Mouse (Mus musculus): ENCODE data around the gene Plbd1.

Plbd1 gene

DNA sequence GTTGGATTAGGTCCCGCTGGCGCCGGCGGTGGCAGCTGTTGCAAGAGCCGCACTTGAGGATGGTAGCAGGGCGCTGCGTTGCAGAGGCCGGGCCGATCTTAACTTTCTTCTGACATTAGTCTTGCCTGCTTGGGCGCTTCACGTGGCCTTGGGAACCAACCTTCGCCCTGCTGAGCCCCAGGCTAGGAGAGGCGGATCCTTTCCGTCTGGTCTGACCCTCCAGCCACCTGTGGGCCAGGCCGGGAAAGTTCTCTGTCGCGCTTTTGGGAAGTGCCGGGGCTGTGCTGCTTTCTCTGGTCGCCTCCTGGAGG, at the start of gene Plbd1:
Gene Plbd1, minus strand, starts transcription at position 223 of the 311 bp plus-strand sequence.
- DNase-seq (ENCODE audit: extremely low spot score, low spot score) = peak; percentile 46

- DNase-seq (ENCODE audit: extremely low spot score, low spot score) = no peak
Observed at GRCm38 (mm10) chr6:136710408-136710807, 48.7 kb upstream of the Plbd1 start.

DNA sequence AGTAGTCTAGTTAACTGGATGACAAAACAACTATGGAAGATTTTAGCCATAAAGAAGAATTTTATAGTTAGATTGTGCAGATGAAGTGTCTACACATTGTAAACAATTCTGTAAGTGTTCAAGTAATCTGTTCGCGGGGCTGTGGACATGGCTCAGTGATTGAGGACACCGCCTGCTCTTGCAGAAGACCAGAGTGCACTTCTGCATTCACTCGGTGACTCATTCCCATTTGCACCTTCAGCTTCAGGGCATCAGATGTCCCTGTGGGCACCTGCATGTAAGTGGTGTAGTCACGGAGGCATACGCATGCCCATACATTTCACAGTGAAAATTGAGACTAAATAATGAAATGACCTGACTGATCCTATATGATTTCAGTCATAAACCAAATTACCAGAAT, 46.9 kb upstream of the Plbd1 start:
- DNase-seq (ENCODE audit: extremely low spot score, low spot score) = no peak

GRCm38 (mm10) chr6:136701878-136702277, 40.1 kb upstream of the Plbd1 start:
- no peak for DNase-seq (ENCODE audit: extremely low spot score, low spot score)

DNA sequence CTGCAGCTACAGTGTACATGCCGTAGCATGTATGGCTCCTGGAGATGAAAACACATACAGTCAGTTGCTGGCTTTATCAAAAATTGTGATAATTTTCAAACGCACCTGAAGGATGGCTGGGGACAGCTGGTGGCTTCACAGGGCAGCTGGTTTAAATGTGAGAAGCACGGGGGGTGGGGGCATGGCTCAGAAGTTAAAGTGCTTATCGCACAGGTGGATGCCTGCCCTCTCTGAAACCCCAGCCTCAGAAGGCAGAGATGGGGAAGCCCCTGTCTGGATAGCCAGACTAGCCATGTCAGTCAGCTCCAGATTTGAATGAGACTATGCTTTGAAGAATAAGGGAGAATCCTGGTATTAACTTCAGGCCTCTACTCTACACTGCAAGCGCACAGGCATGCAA, 39.5 kb upstream of the Plbd1 start:
- DNase-seq (ENCODE audit: extremely low spot score, low spot score) = no peak

DNA sequence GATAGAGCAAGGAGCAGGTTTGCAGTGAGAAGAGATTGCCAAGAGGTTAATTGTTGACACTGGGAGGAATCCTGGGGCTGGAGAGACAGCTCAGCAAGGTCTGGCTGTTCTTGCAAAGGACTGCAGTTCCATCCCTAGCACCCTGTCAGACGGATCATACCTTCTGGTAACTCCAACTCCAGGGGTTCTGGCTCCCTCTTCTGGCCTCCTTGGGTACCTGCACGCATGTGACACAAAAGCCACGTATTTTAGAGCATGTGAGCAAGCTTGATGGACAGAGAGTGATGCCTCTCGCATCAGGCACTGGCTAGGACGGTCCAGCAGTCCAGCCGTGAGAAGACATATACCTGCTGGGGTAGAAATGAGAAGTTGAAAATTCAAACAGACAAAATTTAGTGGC, 29.6 kb upstream of the Plbd1 start:
- no peak for DNase-seq (ENCODE audit: extremely low spot score, low spot score)

DNA sequence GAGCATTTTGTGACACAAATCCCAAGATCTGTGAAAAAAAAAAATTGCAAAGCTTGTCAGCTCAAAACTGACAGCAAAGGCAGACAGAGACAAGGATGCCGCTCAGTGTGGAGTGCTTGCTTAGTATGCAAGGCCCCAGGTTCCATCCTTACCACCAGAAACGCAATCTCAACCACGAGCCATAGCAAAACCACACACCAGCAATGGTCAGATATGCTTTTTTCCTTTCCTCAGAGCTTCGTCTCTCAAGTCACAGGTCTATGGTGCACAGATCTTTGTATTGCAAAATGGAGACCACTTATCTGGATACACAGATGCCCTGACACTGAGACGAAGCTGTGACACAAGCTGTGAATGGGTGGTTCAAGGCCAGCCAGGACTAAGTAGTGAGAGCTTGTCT, 28.8 kb upstream of the Plbd1 start:
- DNase-seq (ENCODE audit: extremely low spot score, low spot score) = no peak

- DNase-seq (ENCODE audit: extremely low spot score, low spot score) = no peak
Observed at GRCm38 (mm10) chr6:136689790-136690413, 28.2 kb upstream of the Plbd1 start.

- no peak for DNase-seq (ENCODE audit: extremely low spot score, low spot score)
Observed at GRCm38 (mm10) chr6:136685433-136685832, 23.7 kb upstream of the Plbd1 start.

GRCm38 (mm10) chr6:136683410-136684334, 21.9 kb upstream of the Plbd1 start:
- no peak for DNase-seq (ENCODE audit: extremely low spot score, low spot score)

DNA sequence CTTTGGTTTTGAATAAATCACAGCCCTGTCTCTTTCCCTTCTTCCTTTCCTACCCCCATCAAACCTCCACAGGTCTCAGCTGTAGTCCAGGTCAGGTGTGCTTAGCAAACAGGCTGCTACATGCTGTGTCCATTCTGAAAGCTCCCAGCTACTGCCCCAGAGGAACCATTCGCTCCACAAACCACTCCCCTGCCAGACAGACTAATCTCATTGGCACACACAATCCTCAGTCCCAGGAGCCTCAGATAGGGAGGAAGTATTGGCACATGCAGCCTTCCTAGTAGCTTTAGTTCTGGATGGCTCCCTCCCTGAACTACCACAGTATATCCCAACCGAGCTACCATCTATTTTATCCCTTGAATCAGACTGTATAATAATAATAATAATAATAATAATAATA, 17.7 kb upstream of the Plbd1 start:
- DNase-seq (ENCODE audit: extremely low spot score, low spot score) = no peak

DNA sequence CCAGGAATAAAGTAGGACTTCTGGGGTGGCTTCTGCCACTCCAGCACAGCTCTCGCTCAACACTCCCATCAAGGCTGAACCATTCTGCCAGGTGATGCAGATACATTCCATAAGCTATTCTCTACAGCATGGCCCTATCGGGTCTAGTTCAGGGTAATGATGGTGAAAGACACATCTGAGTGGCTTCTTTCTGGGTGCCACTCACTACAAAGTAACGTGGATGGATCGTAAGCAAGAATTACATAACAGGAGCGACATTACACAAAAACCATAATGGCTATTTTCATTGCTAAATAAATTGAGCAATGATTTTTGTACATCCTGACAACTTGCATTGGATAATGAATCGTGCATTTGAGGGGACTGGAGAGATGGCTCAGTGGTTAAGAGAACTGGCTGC, 13.2 kb upstream of the Plbd1 start:
- DNase-seq (ENCODE audit: extremely low spot score, low spot score) = no peak

GRCm38 (mm10) chr6:136672467-136672866, 10.7 kb upstream of the Plbd1 start:
- DNase-seq (ENCODE audit: extremely low spot score, low spot score) = no peak

DNA sequence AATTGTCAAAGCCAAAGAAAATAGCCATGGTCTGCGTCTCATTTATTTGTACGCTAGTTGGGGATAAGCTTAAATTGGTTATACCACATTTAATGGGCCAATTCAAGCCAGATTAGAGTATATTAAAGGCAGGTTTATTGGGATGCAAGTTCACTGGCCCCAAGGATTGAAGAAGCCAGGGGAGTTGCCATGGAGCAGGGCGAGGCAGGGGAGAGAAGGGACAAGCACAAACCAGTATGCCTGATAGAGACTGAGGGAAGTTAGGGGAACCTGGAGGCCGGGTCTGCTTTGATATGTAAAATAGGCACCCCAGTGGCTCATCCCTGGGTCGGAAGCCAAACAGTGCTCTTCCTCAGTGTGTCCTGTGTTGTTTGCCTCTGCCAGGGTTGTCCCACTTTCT, 7.5 kb upstream of the Plbd1 start:
- DNase-seq (ENCODE audit: extremely low spot score, low spot score) = no peak

GRCm38 (mm10) chr6:136668266-136668986, 6.7 kb upstream of the Plbd1 start:
- DNase-seq (ENCODE audit: extremely low spot score, low spot score) = no peak

DNA sequence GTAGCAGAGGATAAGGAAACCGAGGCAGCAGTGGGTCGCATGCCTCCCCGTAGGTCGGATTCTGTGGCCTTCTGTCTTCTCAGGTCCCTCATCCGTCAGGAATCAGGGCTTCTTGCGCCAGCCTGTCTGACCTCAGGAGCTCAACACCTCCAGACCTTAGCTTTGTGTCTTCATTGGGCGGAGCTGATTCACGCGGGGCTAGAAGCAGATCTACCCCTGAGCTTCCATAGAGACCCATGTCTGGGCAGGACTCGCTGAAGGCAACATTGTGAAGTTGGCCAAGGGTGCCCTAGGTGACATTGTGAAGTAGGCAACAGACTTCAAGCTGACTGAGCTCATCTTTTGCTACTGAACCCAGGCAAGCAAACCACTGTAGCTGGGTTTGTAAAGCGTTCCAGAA, 335 bp upstream of the Plbd1 start:
- DNase-seq (ENCODE audit: extremely low spot score, low spot score) = no peak

GRCm38 (mm10) chr6:136660831-136661705, 660 bp downstream of the Plbd1 start:
- no peak for DNase-seq (ENCODE audit: extremely low spot score, low spot score)

- DNase-seq (ENCODE audit: extremely low spot score, low spot score) = no peak
Observed at GRCm38 (mm10) chr6:136659226-136659625, 2.5 kb downstream of the Plbd1 start.

- DNase-seq (ENCODE audit: extremely low spot score, low spot score) = no peak
Observed at GRCm38 (mm10) chr6:136658303-136658702, 3.4 kb downstream of the Plbd1 start.

DNA sequence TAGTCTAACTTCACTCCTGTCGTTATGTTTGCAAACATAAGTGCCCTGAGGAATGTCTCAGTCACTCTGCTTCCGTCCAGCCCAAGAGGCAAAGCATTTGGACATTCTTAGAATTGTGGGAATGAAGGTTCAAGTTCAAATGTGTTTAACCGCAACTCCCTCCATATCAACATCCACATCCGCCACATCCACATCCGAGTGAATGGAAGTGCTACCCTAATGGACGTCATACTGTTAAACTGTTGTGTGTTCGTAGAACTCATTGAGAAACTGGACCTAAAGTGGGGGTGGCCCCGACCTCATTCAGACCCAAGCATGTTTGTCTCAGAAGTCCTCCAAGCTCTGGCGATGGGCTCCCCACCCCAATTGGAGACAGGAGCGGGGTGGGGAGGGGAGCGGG, 5.9 kb downstream of the Plbd1 start:
- DNase-seq (ENCODE audit: extremely low spot score, low spot score) = no peak

- DNase-seq (ENCODE audit: extremely low spot score, low spot score) = no peak
Observed at GRCm38 (mm10) chr6:136654470-136654869, 7.3 kb downstream of the Plbd1 start.

Data from neural tube, embryonic 10.5 days (tissue).